Mouse (Mus musculus) ovary, postnatal 10 days (tissue): Measurements from ENCODE around the gene Gm26602.
A peak's percentile ranks its signal among the peaks of the same experiment; 100 is the strongest.

Source experiments
- DNase-seq: peaks from one replicate; pipeline ENCODE4 v3.0.0; 2022; ENCODE audit warnings: low spot score

Gm26602 gene

GRCm38 (mm10) chr10:79917532-79918100 lies 7.0 kb downstream of the Gm26602 start:
- no peak for DNase-seq

GRCm38 (mm10) chr10:79918231-79919078 lies 7.8 kb downstream of the Gm26602 start:
- DNase-seq, result no peak

- no peak for DNase-seq
Measured at GRCm38 (mm10) chr10:79919251-79919849, 8.7 kb downstream of the Gm26602 start.

- DNase-seq, result no peak
Measured at GRCm38 (mm10) chr10:79920056-79920890, 9.6 kb downstream of the Gm26602 start.

- DNase-seq, result no peak
Measured at GRCm38 (mm10) chr10:79920958-79921535, 10.4 kb downstream of the Gm26602 start, which contains the start of gene R3hdm4. Gene R3hdm4, minus strand, starts transcription at chr10:79921208.

- DNase-seq, result no peak
Measured at GRCm38 (mm10) chr10:79921572-79921971, 10.9 kb downstream of the Gm26602 start.

- DNase-seq, result peak; percentile 93
Measured at GRCm38 (mm10) chr10:79924998-79925784, 14.5 kb downstream of the Gm26602 start.

- DNase-seq, result no peak
Measured at GRCm38 (mm10) chr10:79925785-79926490, 15.3 kb downstream of the Gm26602 start.

GRCm38 (mm10) chr10:79926491-79927323 lies 16.1 kb downstream of the Gm26602 start, which contains the start of gene Arid3a:
Gene Arid3a, plus strand, starts transcription at chr10:79927043.
- DNase-seq, result peak; percentile 74

- DNase-seq, result peak; percentile 41
Measured at GRCm38 (mm10) chr10:79927324-79928029, 16.8 kb downstream of the Gm26602 start.

- no peak for DNase-seq
Measured at GRCm38 (mm10) chr10:79928030-79928694, 17.5 kb downstream of the Gm26602 start.

GRCm38 (mm10) chr10:79928907-79929701 lies 18.4 kb downstream of the Gm26602 start:
- DNase-seq, result no peak

GRCm38 (mm10) chr10:79929967-79930825 lies 19.5 kb downstream of the Gm26602 start:
- no peak for DNase-seq

GRCm38 (mm10) chr10:79930826-79931186 lies 20.1 kb downstream of the Gm26602 start:
- DNase-seq, result no peak

GRCm38 (mm10) chr10:79931797-79932196 lies 21.1 kb downstream of the Gm26602 start:
- no peak for DNase-seq

GRCm38 (mm10) chr10:79932736-79933135 lies 22.1 kb downstream of the Gm26602 start:
- DNase-seq, result no peak
